Mouse (Mus musculus) myocyte (in vitro differentiated cells): Measurements from ENCODE around the gene Ino80d. TPM values are rescaled to one million over a fixed set of nuclear protein-coding genes. Genes with fewer than 3 reads are reported as not detected.

Experiments used
- H3K27me3 ChIP-seq: one replicate; pipeline ENCODE4 v1.6.1; 2011; ENCODE audit not compliant: control insufficient read depth, insufficient read depth, insufficient read length
- H3K36me3 ChIP-seq: one replicate; pipeline ENCODE4 v1.6.1; 2011; ENCODE audit not compliant: control insufficient read depth, insufficient read depth
- H3K4me2 ChIP-seq: one replicate; pipeline ENCODE4 v1.6.1; 2011; ENCODE audit warnings: low read depth, control low read depth
- H3K4me3 ChIP-seq: one replicate; pipeline ENCODE4 v1.5.1; 2011; ENCODE audit warnings: mild to moderate bottlenecking, control low read depth, moderate library complexity
- H3K79me2 ChIP-seq: one replicate; pipeline ENCODE4 v1.6.1; 2011; ENCODE audit not compliant: control insufficient read depth, insufficient read depth
- H3ac ChIP-seq: one replicate; pipeline ENCODE4 v1.6.1; 2011; ENCODE audit not compliant: control insufficient read depth, insufficient read length
- CEBPB ChIP-seq: IDR thresholded peaks from 2 replicates; pipeline ENCODE4 v1.6.1; 2011; ENCODE audit warnings: mild to moderate bottlenecking, moderate library complexity; ENCODE audit not compliant: poor library complexity, insufficient read depth, severe bottlenecking
- E2F4 ChIP-seq: IDR thresholded peaks from one replicate; pipeline ENCODE4 v1.6.1; 2011; ENCODE audit warnings: mild to moderate bottlenecking, control low read depth, moderate library complexity; ENCODE audit not compliant: insufficient read depth
- MAX ChIP-seq: IDR thresholded peaks from one replicate; pipeline ENCODE4 v1.6.1; 2011; ENCODE audit warnings: low read depth, mild to moderate bottlenecking, control low read depth
- MYOD1 ChIP-seq, 3 experiments: IDR thresholded peaks; one replicate each; pipeline ENCODE4 v1.6.1; 2011; ENCODE audit warnings: control low read depth in 2 of 3, low read depth in 2 of 3, mild to moderate bottlenecking in 2 of 3, moderate library complexity in 1 of 3; ENCODE audit not compliant: insufficient read length in 2 of 3, control insufficient read depth in 1 of 3
- MYOG ChIP-seq, 3 experiments: IDR thresholded peaks; one replicate each; pipeline ENCODE4 v1.6.1; 2011; ENCODE audit warnings: control low read depth in 2 of 3, low read depth in 2 of 3, mild to moderate bottlenecking in 2 of 3; ENCODE audit not compliant: insufficient read length in 2 of 3, control insufficient read depth in 1 of 3, insufficient read depth in 1 of 3
- POLR2A ChIP-seq: IDR thresholded peaks from one replicate; pipeline ENCODE4 v1.6.1; 2011; ENCODE audit warnings: low read depth, mild to moderate bottlenecking, control low read depth, moderate library complexity; ENCODE audit not compliant: insufficient read length
- POLR2AphosphoS2 ChIP-seq: IDR thresholded peaks from one replicate; pipeline ENCODE4 v1.6.1; 2011; ENCODE audit warnings: low read depth, control low read depth; ENCODE audit not compliant: insufficient read length
- REST ChIP-seq: IDR thresholded peaks from one replicate; pipeline ENCODE4 v1.6.1; 2011; ENCODE audit warnings: mild to moderate bottlenecking, control low read depth, moderate library complexity; ENCODE audit not compliant: insufficient read depth, insufficient read length
- SRF ChIP-seq: IDR thresholded peaks from one replicate; pipeline ENCODE4 v1.6.1; 2011; ENCODE audit warnings: low read depth; ENCODE audit not compliant: control insufficient read depth, insufficient read length
- TCF12 ChIP-seq: IDR thresholded peaks from one replicate; pipeline ENCODE4 v1.6.1; 2011; ENCODE audit warnings: mild to moderate bottlenecking, control low read depth; ENCODE audit not compliant: poor library complexity, insufficient read depth, severe bottlenecking
- TCF3 ChIP-seq: IDR thresholded peaks from one replicate; pipeline ENCODE4 v1.6.1; 2011; ENCODE audit warnings: low read depth, control low read depth; ENCODE audit not compliant: insufficient read length
- USF1 ChIP-seq: IDR thresholded peaks from one replicate; pipeline ENCODE4 v1.6.1; 2011; ENCODE audit warnings: low read depth, mild to moderate bottlenecking, control low read depth, moderate library complexity
- polyA plus RNA-seq: library from polyadenylated mRNA; unstranded; fragments of >200 nt; fragmentation: generic; extraction: Trizol; gene quantifications from one replicate; pipeline ENCODE4 v1.2.1, GENCODE M21; 2012; ENCODE audit warnings: missing spikeins

The Ino80d gene
- polyA plus RNA-seq, 1 experiment, result 1.7 TPM

DNA sequence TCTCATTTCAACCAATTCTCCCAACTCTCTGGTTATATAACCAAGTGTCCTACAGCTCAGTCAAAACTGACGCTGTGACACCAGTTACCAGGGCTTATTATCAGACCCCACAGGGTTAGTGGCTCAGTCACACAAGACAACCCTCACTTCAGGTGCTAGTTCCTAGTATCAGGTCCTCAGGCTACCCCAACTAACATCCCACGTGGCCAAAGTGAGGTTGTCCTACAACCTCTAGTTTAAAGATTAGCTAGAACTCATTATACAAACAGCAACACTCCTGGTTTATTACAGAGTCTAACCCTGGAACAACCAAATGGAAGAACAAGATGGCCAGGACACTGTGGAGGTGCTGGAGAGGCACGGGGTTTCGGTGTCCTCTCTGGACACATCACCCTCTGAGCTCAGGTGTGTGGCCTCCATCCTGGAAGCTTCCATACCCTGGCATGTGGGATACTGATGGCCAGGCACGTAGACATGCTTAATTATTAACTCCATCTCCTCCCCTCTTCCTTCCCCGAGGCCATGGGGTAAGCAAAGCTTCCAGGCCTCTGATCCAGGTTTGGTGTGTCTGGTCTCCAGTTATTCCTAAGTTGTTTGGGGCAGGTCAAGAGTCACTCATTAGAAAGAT, 9.5 kb upstream of the Ino80d start:
- TF ChIP-seq CEBPB (no peak), USF1 (no peak), POLR2AphosphoS2 (no peak), POLR2A (no peak), MYOG (IDR thresholded peaks at IDR 0.05; ENCODE audit: control insufficient read depth in 1 of 3, insufficient read depth in 1 of 3, insufficient read length in 2 of 3, low read depth in 2 of 3) (no peak), REST (no peak), MAX (no peak), SRF (no peak), TCF12 (no peak), E2F4 (no peak), TCF3 (no peak), MYOD1 (IDR thresholded peaks at IDR 0.05; ENCODE audit: control insufficient read depth in 1 of 3, insufficient read length in 2 of 3, low read depth in 2 of 3) (no peak)
- H3K36me3 ChIP-seq, result peaks cover 27% of the 10 kb centered on the region
- H3ac ChIP-seq, result no peak overlapping the region
- H3K27me3 ChIP-seq, result no peaks in the 10 kb centered on the region
- no peak overlapping the region for H3K4me3 ChIP-seq
- no peak overlapping the region for H3K4me2 ChIP-seq
- no peaks in the 10 kb centered on the region for H3K79me2 ChIP-seq

GRCm38 (mm10) chr1:63122005-63122404, 7.5 kb upstream of the Ino80d start:
- peaks cover 5% of the 10 kb centered on the region for H3K79me2 ChIP-seq
- TF ChIP-seq USF1 (no peak), REST (no peak), MYOD1 (IDR thresholded peaks at IDR 0.05; ENCODE audit: control insufficient read depth in 1 of 3, insufficient read length in 2 of 3, low read depth in 2 of 3) (no peak), TCF3 (no peak)
- H3K36me3 ChIP-seq, result peaks cover 36% of the 10 kb centered on the region
- no peak overlapping the region for H3K4me3 ChIP-seq
- H3K27me3 ChIP-seq, result no peaks in the 10 kb centered on the region
- no peak overlapping the region for H3ac ChIP-seq
- H3K4me2 ChIP-seq, result no peak overlapping the region

DNA sequence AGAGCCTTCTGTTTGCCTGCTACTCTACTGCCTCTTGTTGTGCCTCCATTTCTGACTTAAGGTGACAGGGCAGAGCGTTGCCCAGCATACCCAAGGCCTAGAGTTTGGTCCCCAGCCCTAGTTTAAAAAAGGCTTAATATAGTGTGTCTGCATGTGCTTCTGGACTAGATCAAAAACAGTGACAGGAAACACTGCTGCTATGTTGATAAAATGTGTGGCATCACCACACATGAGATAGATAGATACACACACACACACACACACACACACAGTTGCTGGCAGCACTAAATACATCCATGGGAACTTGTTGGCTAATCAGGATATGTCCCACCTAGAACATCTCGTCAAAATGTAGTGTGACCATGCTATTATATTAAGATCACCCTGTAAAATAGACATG, 5.9 kb upstream of the Ino80d start:
- H3K27me3 ChIP-seq, result no peaks in the 10 kb centered on the region
- H3K36me3 ChIP-seq, result peaks cover 36% of the 10 kb centered on the region
- TF ChIP-seq E2F4 (no peak), MAX (no peak), MYOG (IDR thresholded peaks at IDR 0.05; ENCODE audit: control insufficient read depth in 1 of 3, insufficient read depth in 1 of 3, insufficient read length in 2 of 3, low read depth in 2 of 3) (no peak), MYOD1 (IDR thresholded peaks at IDR 0.05; ENCODE audit: control insufficient read depth in 1 of 3, insufficient read length in 2 of 3, low read depth in 2 of 3) (no peak), USF1 (no peak), CEBPB (no peak), TCF3 (no peak), POLR2AphosphoS2 (no peak), POLR2A (no peak), SRF (no peak), REST (no peak), TCF12 (no peak)
- H3K4me2 ChIP-seq, result no peak overlapping the region
- no peak overlapping the region for H3K4me3 ChIP-seq
- peaks cover 21% of the 10 kb centered on the region for H3K79me2 ChIP-seq
- H3ac ChIP-seq, result no peak overlapping the region

GRCm38 (mm10) chr1:63119675-63120074, 5.2 kb upstream of the Ino80d start:
- Histone ChIP-seq H3ac (no peak overlapping the region), H3K79me2 (peaks cover 28% of the 10 kb centered on the region), H3K4me3 (no peak overlapping the region), H3K27me3 (no peaks in the 10 kb centered on the region), H3K36me3 (peaks cover 36% of the 10 kb centered on the region), H3K4me2 (no peak overlapping the region)
- no peak for TF ChIP-seq CEBPB
- TF ChIP-seq TCF3, result no peak
- TF ChIP-seq SRF, result no peak
- no peak for TF ChIP-seq TCF12
- no peak for TF ChIP-seq MAX
- TF ChIP-seq MYOG (IDR thresholded peaks at IDR 0.05; ENCODE audit: control insufficient read depth in 1 of 3, insufficient read depth in 1 of 3, insufficient read length in 2 of 3, low read depth in 2 of 3), result no peak
- no peak for TF ChIP-seq POLR2AphosphoS2
- TF ChIP-seq POLR2A, result no peak
- no peak for TF ChIP-seq REST
- TF ChIP-seq MYOD1 (IDR thresholded peaks at IDR 0.05; ENCODE audit: control insufficient read depth in 1 of 3, insufficient read length in 2 of 3, low read depth in 2 of 3), result no peak
- no peak for TF ChIP-seq E2F4
- no peak for TF ChIP-seq USF1

DNA sequence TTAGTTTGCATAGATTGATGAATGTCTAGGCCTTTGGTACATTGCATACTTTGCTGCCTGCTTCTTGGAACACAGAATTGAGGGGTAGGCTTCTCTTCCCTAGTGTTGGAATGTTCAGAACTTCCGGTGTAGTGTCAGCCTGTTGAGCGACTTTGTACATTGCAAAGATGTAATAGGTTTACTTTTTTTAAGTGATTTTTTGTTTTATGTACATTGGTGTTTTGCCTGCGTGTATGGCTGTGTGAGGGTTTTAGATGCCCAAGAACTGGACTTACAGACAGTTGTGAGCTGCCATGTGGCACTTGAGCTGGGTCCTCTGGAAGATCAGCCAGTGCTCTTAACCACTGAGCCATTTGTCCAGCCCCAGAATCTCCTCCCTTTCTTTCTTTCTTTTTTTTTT, 1.1 kb upstream of the Ino80d start:
- no peaks in the 10 kb centered on the region for H3K27me3 ChIP-seq
- no peak overlapping the region for H3ac ChIP-seq
- peaks cover 18% of the 10 kb centered on the region for H3K36me3 ChIP-seq
- H3K4me3 ChIP-seq, result peak overlapping the region; percentile 55
- peak overlapping the region; percentile 87 for H3K4me2 ChIP-seq
- TF ChIP-seq CEBPB (no peak), TCF3 (no peak), POLR2A (no peak), E2F4 (no peak), POLR2AphosphoS2 (no peak), MYOD1 (IDR thresholded peaks at IDR 0.05; ENCODE audit: control insufficient read depth in 1 of 3, insufficient read length in 2 of 3, low read depth in 2 of 3) (no peak), MAX (no peak), TCF12 (no peak)
- H3K79me2 ChIP-seq, result peaks cover 59% of the 10 kb centered on the region
